Mouse (Mus musculus): ENCODE measurements around the gene Noa1. TPM values are rescaled to one million over a fixed set of nuclear protein-coding genes. Genes with fewer than 3 reads are reported as not detected.

Noa1 gene
- polyA plus RNA-seq, 1 experiment: 10.1 TPM

- H3K4me3 ChIP-seq (ENCODE audit: insufficient read depth, low read length): no peak overlapping the region
- H3K4me1 ChIP-seq (ENCODE audit: control insufficient read depth, insufficient read depth, low read length): peaks cover 47% of the 10 kb centered on the region
- TF ChIP-seq CTCF (IDR thresholded peaks at IDR 0.05; ENCODE audit: low read depth, low read length) (no peak), POLR2A (IDR thresholded peaks at IDR 0.05; ENCODE audit: borderline replicate concordance, low read depth, low read length) (no peak)
- H3K27ac ChIP-seq (ENCODE audit: insufficient read depth, low read depth, low read length): no peak overlapping the region
Measured at GRCm38 (mm10) chr5:77290606-77291005, 19.3 kb downstream of the Noa1 start.

DNA sequence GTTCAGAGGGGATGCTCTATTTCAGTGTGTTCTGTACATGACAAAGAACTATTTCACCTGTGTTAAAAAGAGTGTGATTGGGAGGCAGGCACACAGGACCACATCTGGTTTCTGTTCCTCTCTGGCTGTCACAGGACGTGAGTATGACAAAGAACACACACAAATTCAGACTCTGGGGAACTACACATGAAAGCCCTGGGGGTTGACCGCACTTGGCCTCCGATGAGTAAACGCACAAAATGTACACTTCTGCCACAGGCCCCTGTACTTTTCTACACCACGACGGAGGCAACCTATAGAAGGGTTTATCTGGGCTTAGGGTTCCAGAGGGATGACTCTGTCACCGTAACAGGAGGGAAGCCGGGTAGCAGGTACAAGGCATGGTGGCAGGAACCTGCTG is 20.2 kb downstream of the Noa1 start:
- no peak for TF ChIP-seq CTCF (IDR thresholded peaks at IDR 0.05; ENCODE audit: low read depth, low read length)
- TF ChIP-seq POLR2A (IDR thresholded peaks at IDR 0.05; ENCODE audit: borderline replicate concordance, low read depth, low read length): no peak
- no peak overlapping the region for H3K27ac ChIP-seq (ENCODE audit: insufficient read depth, low read depth, low read length)
- H3K4me3 ChIP-seq (ENCODE audit: insufficient read depth, low read length): no peak overlapping the region
- peaks cover 46% of the 10 kb centered on the region for H3K4me1 ChIP-seq (ENCODE audit: control insufficient read depth, insufficient read depth, low read length)

GRCm38 (mm10) chr5:77287901-77288300 is 22.0 kb downstream of the Noa1 start:
- H3K27ac ChIP-seq (ENCODE audit: insufficient read depth, low read depth, low read length): no peak overlapping the region
- H3K4me3 ChIP-seq (ENCODE audit: insufficient read depth, low read length): no peak overlapping the region
- peaks cover 30% of the 10 kb centered on the region for H3K4me1 ChIP-seq (ENCODE audit: control insufficient read depth, insufficient read depth, low read length)
- TF ChIP-seq CTCF (IDR thresholded peaks at IDR 0.05; ENCODE audit: low read depth, low read length) (no peak), POLR2A (IDR thresholded peaks at IDR 0.05; ENCODE audit: borderline replicate concordance, low read depth, low read length) (no peak)

GRCm38 (mm10) chr5:77286904-77287303 is 23.0 kb downstream of the Noa1 start:
- H3K4me1 ChIP-seq (ENCODE audit: control insufficient read depth, insufficient read depth, low read length): peaks cover 27% of the 10 kb centered on the region
- H3K27ac ChIP-seq (ENCODE audit: insufficient read depth, low read depth, low read length): peak overlapping the region; percentile 60
- TF ChIP-seq POLR2A (IDR thresholded peaks at IDR 0.05; ENCODE audit: borderline replicate concordance, low read depth, low read length) (no peak), CTCF (IDR thresholded peaks at IDR 0.05; ENCODE audit: low read depth, low read length) (no peak)
- H3K4me3 ChIP-seq (ENCODE audit: insufficient read depth, low read length): no peak overlapping the region

GRCm38 (mm10) chr5:77285685-77286084 is 24.2 kb downstream of the Noa1 start:
- H3K27ac ChIP-seq (ENCODE audit: insufficient read depth, low read depth, low read length): no peak overlapping the region
- TF ChIP-seq POLR2A (IDR thresholded peaks at IDR 0.05; ENCODE audit: borderline replicate concordance, low read depth, low read length) (no peak), CTCF (IDR thresholded peaks at IDR 0.05; ENCODE audit: low read depth, low read length) (no peak)
- peaks cover 27% of the 10 kb centered on the region for H3K4me1 ChIP-seq (ENCODE audit: control insufficient read depth, insufficient read depth, low read length)
- no peak overlapping the region for H3K4me3 ChIP-seq (ENCODE audit: insufficient read depth, low read length)

GRCm38 (mm10) chr5:77282242-77282641 is 27.6 kb downstream of the Noa1 start:
- no peak overlapping the region for H3K27ac ChIP-seq (ENCODE audit: insufficient read depth, low read depth, low read length)
- peaks cover 11% of the 10 kb centered on the region for H3K4me1 ChIP-seq (ENCODE audit: control insufficient read depth, insufficient read depth, low read length)
- TF ChIP-seq POLR2A (IDR thresholded peaks at IDR 0.05; ENCODE audit: borderline replicate concordance, low read depth, low read length) (no peak), CTCF (IDR thresholded peaks at IDR 0.05; ENCODE audit: low read depth, low read length) (no peak)
- H3K4me3 ChIP-seq (ENCODE audit: insufficient read depth, low read length): no peak overlapping the region

- H3K4me1 ChIP-seq (ENCODE audit: control insufficient read depth, insufficient read depth, low read length): peaks cover 6% of the 10 kb centered on the region
- TF ChIP-seq CTCF (IDR thresholded peaks at IDR 0.05; ENCODE audit: low read depth, low read length) (no peak), POLR2A (IDR thresholded peaks at IDR 0.05; ENCODE audit: borderline replicate concordance, low read depth, low read length) (no peak)
Measured at GRCm38 (mm10) chr5:77281518-77282174, 28.2 kb downstream of the Noa1 start.

DNA sequence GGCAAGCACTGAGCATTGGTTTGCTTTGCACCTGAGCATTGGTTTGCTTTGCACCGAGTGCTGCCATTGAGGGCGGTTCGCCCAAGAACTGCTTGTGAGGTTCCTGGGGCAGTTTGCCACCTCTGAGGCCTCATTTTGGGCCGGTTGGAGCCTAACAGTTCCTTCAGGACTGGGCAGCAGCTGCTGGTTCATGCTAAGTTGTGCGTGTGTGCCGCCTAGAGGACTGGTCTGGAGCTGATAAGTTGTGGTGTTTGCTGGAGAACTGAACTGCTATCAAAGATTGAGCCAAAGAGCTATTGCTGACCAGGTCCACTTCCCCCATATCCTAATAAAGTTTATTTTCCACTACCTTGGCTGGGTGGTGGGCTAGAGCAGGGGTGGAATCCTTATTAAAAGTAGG is 32.7 kb downstream of the Noa1 start:
- TF ChIP-seq CTCF (IDR thresholded peaks at IDR 0.05; ENCODE audit: low read depth, low read length): no peak
- Histone ChIP-seq H3K4me1 (ENCODE audit: control insufficient read depth, insufficient read depth, low read length) (peaks cover 7% of the 10 kb centered on the region), H3K4me3 (ENCODE audit: insufficient read depth, low read length) (no peak overlapping the region), H3K27ac (ENCODE audit: insufficient read depth, low read depth, low read length) (no peak overlapping the region)

More at GRCm38 (mm10) chr5:77281518-77282174, 28.2 kb downstream of the Noa1 start:
- no peak overlapping the region for H3K27ac ChIP-seq (ENCODE audit: insufficient read depth, low read depth, low read length)
- no peak overlapping the region for H3K4me3 ChIP-seq (ENCODE audit: insufficient read depth, low read length)

GRCm38 (mm10) chr5:77275950-77276349 is 33.9 kb downstream of the Noa1 start:
- Histone ChIP-seq H3K27ac (ENCODE audit: insufficient read depth, low read depth, low read length) (no peak overlapping the region), H3K4me3 (ENCODE audit: insufficient read depth, low read length) (no peak overlapping the region), H3K4me1 (ENCODE audit: control insufficient read depth, insufficient read depth, low read length) (peaks cover 7% of the 10 kb centered on the region)
- TF ChIP-seq POLR2A (IDR thresholded peaks at IDR 0.05; ENCODE audit: borderline replicate concordance, low read depth, low read length) (no peak), CTCF (IDR thresholded peaks at IDR 0.05; ENCODE audit: low read depth, low read length) (no peak)

- Histone ChIP-seq H3K4me1 (ENCODE audit: control insufficient read depth, insufficient read depth, low read length) (peaks cover 9% of the 10 kb centered on the region), H3K27ac (ENCODE audit: insufficient read depth, low read depth, low read length) (no peak overlapping the region)
- TF ChIP-seq CTCF (IDR thresholded peaks at IDR 0.05; ENCODE audit: low read depth, low read length) (no peak), POLR2A (IDR thresholded peaks at IDR 0.05; ENCODE audit: borderline replicate concordance, low read depth, low read length) (no peak)
Measured at GRCm38 (mm10) chr5:77273151-77273550, 36.7 kb downstream of the Noa1 start.

More at GRCm38 (mm10) chr5:77273151-77273550, 36.7 kb downstream of the Noa1 start:
- H3K4me3 ChIP-seq (ENCODE audit: insufficient read depth, low read length): no peak overlapping the region

Measured in bone marrow macrophage, adult 2 months (primary cell).